Mouse (Mus musculus) layer of hippocampus, adult 9-10 months (tissue): Measurements from ENCODE around the gene 1500011B03Rik.
"Not testable (repeated sequence)": the region's sequence is repeated elsewhere in the genome, so short reads cannot be mapped to it uniquely, and the experiment has no call there.

Source experiments
- DNase-seq: peaks from one replicate; pipeline ENCODE4 v3.0.0; 2022; ENCODE audit warnings: low spot score

1500011B03Rik gene

GRCm38 (mm10) chr5:114822796-114823688, at the start of gene 1500011B03Rik:
TSS of gene 1500011B03Rik (minus strand) at chr5:114823468.
- DNase-seq: no peak

- no peak for DNase-seq
These were observed 42.0 kb upstream of the 1500011B03Rik start for GRCm38 (mm10) chr5:114865279-114865678.

GRCm38 (mm10) chr5:114864813-114865212, 41.5 kb upstream of the 1500011B03Rik start:
- no peak for DNase-seq

- no peak for DNase-seq
These were observed 38.5 kb upstream of the 1500011B03Rik start for GRCm38 (mm10) chr5:114861730-114862129.

- DNase-seq: peak; percentile 48
These were observed 36.0 kb upstream of the 1500011B03Rik start for GRCm38 (mm10) chr5:114859253-114859652.

- DNase-seq: no peak
These were observed 35.3 kb upstream of the 1500011B03Rik start, which contains the start of gene Gm9936 for GRCm38 (mm10) chr5:114858582-114858981. TSS of gene Gm9936 (minus strand) at chr5:114858682.

- DNase-seq: not testable (repeated sequence)
These were observed 30.1 kb upstream of the 1500011B03Rik start, which contains the start of gene 4930519G04Rik for GRCm38 (mm10) chr5:114853364-114853763. TSS of gene 4930519G04Rik (plus strand) at chr5:114853664.

- no peak for DNase-seq
These were observed 28.4 kb upstream of the 1500011B03Rik start for GRCm38 (mm10) chr5:114851565-114852236.

- not testable (repeated sequence) for DNase-seq
These were observed 21.1 kb upstream of the 1500011B03Rik start for GRCm38 (mm10) chr5:114844371-114844770.

- DNase-seq: no peak
These were observed 19.4 kb upstream of the 1500011B03Rik start for GRCm38 (mm10) chr5:114842674-114843073.

GRCm38 (mm10) chr5:114842155-114842554, 18.9 kb upstream of the 1500011B03Rik start:
- not testable (repeated sequence) for DNase-seq

- not testable (repeated sequence) for DNase-seq
These were observed 17.2 kb upstream of the 1500011B03Rik start for GRCm38 (mm10) chr5:114840481-114840880.

GRCm38 (mm10) chr5:114836886-114837285, 13.6 kb upstream of the 1500011B03Rik start:
- no peak for DNase-seq

- no peak for DNase-seq
These were observed 6.5 kb upstream of the 1500011B03Rik start for GRCm38 (mm10) chr5:114829740-114830139.

- no peak for DNase-seq
These were observed 4.2 kb upstream of the 1500011B03Rik start for GRCm38 (mm10) chr5:114827427-114827826.

- DNase-seq: no peak
These were observed 2.9 kb upstream of the 1500011B03Rik start for GRCm38 (mm10) chr5:114825978-114826691.

- peak; percentile 43 for DNase-seq
These were observed 929 bp upstream of the 1500011B03Rik start for GRCm38 (mm10) chr5:114824197-114824596.

GRCm38 (mm10) chr5:114818124-114818523, 5.1 kb downstream of the 1500011B03Rik start:
- no peak for DNase-seq

- DNase-seq: no peak
These were observed 6.7 kb downstream of the 1500011B03Rik start for GRCm38 (mm10) chr5:114816599-114816998.

- no peak for DNase-seq
These were observed 9.6 kb downstream of the 1500011B03Rik start for GRCm38 (mm10) chr5:114813525-114814181.

- DNase-seq: no peak
These were observed 13.4 kb downstream of the 1500011B03Rik start for GRCm38 (mm10) chr5:114809826-114810225.
